Mouse (Mus musculus) forebrain, postnatal 0 days (tissue): ENCODE data around the gene Bdh1. TPM values are rescaled to one million over a fixed set of nuclear protein-coding genes. Genes with fewer than 3 reads are reported as not detected.
A peak's percentile ranks its signal among the peaks of the same experiment; 100 is the strongest.

Source experiments
- ATAC-seq: fragments of 200-750 bp; cut with Nextera tagmentation; 2 replicates; pipeline ENCODE4 v1.8.0; 2017; ENCODE audit warnings: mild to moderate bottlenecking, moderate library complexity
- DNase-seq: peaks from one replicate; pipeline ENCODE4 v3.0.0-alpha.2; 2015
- H3K27ac ChIP-seq: fragments of 300-500 bp; sonication (generic); 2 replicates; pipeline ENCODE4 v1.5.1; 2014; ENCODE audit warnings: low read depth, mild to moderate bottlenecking, antibody characterized with exemption, low read length, moderate library complexity, mixed read lengths
- H3K27me3 ChIP-seq: fragments of 300-500 bp; sonication (generic); 2 replicates; pipeline ENCODE4 v1.6.1; 2014; ENCODE audit warnings: mild to moderate bottlenecking, low read length, mixed read lengths; ENCODE audit not compliant: insufficient read depth
- H3K36me3 ChIP-seq: fragments of 300-500 bp; sonication (generic); 2 replicates; pipeline ENCODE4 v1.6.1; 2014; ENCODE audit warnings: mild to moderate bottlenecking, moderate library complexity; ENCODE audit not compliant: insufficient read depth
- H3K4me1 ChIP-seq: fragments of 300-500 bp; sonication (generic); 2 replicates; pipeline ENCODE4 v1.6.1; 2014; ENCODE audit warnings: antibody characterized with exemption; ENCODE audit not compliant: insufficient read depth
- H3K4me2 ChIP-seq: fragments of 300-500 bp; sonication (generic); 2 replicates; pipeline ENCODE4 v1.6.1; 2014; ENCODE audit warnings: low read depth, mild to moderate bottlenecking, moderate library complexity
- H3K4me3 ChIP-seq: fragments of 300-500 bp; sonication (generic); 2 replicates; pipeline ENCODE4 v1.5.1; 2014; ENCODE audit warnings: low read depth, low read length, mixed read lengths
- H3K9ac ChIP-seq: fragments of 300-500 bp; sonication (generic); 2 replicates; pipeline ENCODE4 v1.6.1; 2014; ENCODE audit warnings: mild to moderate bottlenecking
- H3K9me3 ChIP-seq: fragments of 300-500 bp; sonication (generic); 2 replicates; pipeline ENCODE4 v1.6.1; 2016; ENCODE audit warnings: low read length
- CTCF ChIP-seq: sonication (generic); IDR thresholded peaks from 2 replicates; pipeline ENCODE4 v1.5.1; 2016; ENCODE audit warnings: antibody characterized with exemption, control low read depth, low read depth
- WGBS: fragments of 180-500 bp; shearing (Covaris S2); extraction: QIAGEN DNeasy Blood & Tissue Kit; methylation state at CpG from one replicate; pipeline ENCODE4 v1.1.7; 2014; 5-methylcytosine and 5-hydroxymethylcytosine counted together
- polyA plus RNA-seq: library from polyadenylated mRNA; unstranded; fragments of >200 nt; fragmentation: Nextera tagmentation; extraction: Ambion mirVana; gene quantifications from 2 replicates; pipeline ENCODE4 v1.2.1, GENCODE M21; 2015
- total RNA-seq: library from RNA; depleted of rRNA; stranded (reverse); fragments of >200 nt; gene quantifications from 2 replicates; pipeline ENCODE4 v1.2.3, GENCODE M21; 2014

Gene Bdh1
- total and polyA plus RNA-seq, 2 experiments from 2014 or later = 96.1 to 137 TPM

DNA sequence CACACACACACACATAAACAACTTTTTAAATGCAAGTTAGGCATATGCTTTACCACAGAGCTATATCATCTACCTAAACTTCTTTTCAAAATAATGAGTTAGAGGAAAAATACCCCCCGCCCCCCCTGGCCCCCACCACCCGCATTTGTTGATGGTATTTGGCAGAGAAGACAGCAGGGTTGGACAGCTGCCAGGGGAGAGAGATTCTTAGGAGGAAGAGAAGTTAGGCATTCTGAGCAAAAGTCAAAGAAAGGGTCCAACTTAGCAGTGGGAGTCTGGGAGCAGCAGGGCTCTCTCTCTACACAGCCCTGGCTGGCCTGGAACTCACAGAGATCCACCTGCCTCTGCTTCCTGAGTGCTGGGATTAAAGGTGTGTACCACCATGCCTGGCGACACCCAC lies 3.4 kb upstream of the Bdh1 start:
- Histone ChIP-seq H3K9ac (no peak overlapping the region), H3K36me3 (no peaks in the 10 kb centered on the region), H3K4me2 (no peak overlapping the region), H3K4me1 (no peaks in the 10 kb centered on the region), H3K9me3 (no peaks in the 10 kb centered on the region), H3K4me3 (no peak overlapping the region), H3K27ac (no peak overlapping the region), H3K27me3 (no peaks in the 10 kb centered on the region)
- 63% methylated on average over 3 of the region's 3 CpGs for WGBS
- ATAC-seq = no peak
- no peak for TF ChIP-seq CTCF
- no peak for DNase-seq

DNA sequence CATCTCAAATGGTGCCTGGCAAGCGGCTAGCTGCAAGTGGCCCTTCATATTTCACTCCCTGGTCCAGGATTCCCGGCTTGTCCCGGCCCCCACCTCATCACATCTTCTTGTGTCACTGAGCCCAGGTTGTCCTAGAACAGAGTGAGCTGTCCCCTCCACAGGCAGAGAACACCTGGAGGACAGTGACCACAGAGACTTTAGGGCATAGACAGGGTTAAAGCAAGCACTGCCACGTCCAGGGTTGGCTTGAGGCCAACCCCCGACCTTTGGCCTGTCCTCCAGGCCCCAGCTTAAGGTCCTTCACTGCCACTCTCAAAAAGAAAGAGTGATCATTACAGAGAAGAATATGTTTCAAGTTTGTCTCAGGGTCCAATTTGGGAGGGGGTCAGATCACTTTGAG lies 2.6 kb upstream of the Bdh1 start:
- Histone ChIP-seq H3K4me2 (no peak overlapping the region), H3K36me3 (no peaks in the 10 kb centered on the region), H3K27ac (no peak overlapping the region), H3K9ac (no peak overlapping the region), H3K4me3 (no peak overlapping the region), H3K27me3 (no peaks in the 10 kb centered on the region), H3K4me1 (no peaks in the 10 kb centered on the region), H3K9me3 (no peaks in the 10 kb centered on the region)
- WGBS = 65% methylated on average over 5 of the region's 5 CpGs
- no peak for TF ChIP-seq CTCF
- no peak for DNase-seq
- ATAC-seq = no peak

DNA sequence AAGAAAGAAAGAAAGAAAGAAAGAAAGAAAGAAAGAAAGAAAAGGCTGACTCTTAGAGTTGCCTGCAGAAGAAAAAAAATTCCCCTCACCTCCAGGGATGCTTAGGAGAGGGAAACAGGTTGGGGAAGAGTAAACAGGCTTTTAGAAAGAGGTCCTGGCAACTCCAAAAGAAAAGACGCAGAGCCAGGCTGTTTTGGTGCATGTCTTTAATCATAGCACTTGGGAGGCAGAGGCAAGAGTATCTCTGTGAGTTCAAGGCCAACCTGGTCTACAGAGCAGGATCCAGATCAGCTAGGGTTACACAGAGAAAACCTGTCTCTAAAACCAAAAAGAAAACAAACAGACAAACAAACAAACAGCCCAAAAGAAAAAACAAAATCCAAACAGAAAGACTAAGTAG lies 642 bp downstream of the Bdh1 start:
- H3K27me3 ChIP-seq = no peaks in the 10 kb centered on the region
- DNase-seq (no peak), ATAC-seq (no peak)
- no peaks in the 10 kb centered on the region for H3K36me3 ChIP-seq
- H3K4me1 ChIP-seq = no peaks in the 10 kb centered on the region
- H3K4me2 ChIP-seq = no peak overlapping the region
- TF ChIP-seq CTCF = no peak
- no peak overlapping the region for H3K27ac ChIP-seq
- H3K9me3 ChIP-seq = no peaks in the 10 kb centered on the region
- no peak overlapping the region for H3K4me3 ChIP-seq
- 73% methylated on average over 1 of the region's 1 CpGs for WGBS
- no peak overlapping the region for H3K9ac ChIP-seq

DNA sequence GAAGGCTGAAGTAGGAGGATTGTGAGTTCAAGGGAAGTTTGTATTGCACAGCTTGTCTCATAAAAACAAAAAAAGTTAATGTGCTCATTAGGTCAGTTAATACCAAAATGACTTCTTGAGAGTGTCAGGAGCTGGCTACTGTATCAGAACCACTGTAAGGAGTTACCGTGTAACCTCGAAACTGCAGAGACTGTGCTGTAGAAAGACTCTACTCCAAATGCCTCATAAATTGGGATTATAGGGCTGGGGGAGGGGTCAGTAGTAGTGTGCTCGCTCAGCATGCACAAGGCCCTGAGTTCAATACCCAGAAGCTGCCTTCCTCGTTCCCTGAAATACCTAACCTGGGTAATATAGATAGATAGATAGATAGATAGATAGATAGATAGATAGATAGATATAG lies 1.3 kb downstream of the Bdh1 start:
- no peak overlapping the region for H3K4me3 ChIP-seq
- no peak overlapping the region for H3K9ac ChIP-seq
- no peaks in the 10 kb centered on the region for H3K9me3 ChIP-seq
- no peaks in the 10 kb centered on the region for H3K27me3 ChIP-seq
- TF ChIP-seq CTCF = no peak
- no peak overlapping the region for H3K27ac ChIP-seq
- no peak for ATAC-seq
- H3K4me2 ChIP-seq = no peak overlapping the region
- DNase-seq = no peak
- no peaks in the 10 kb centered on the region for H3K36me3 ChIP-seq
- WGBS = 86% methylated on average over 4 of the region's 4 CpGs
- no peaks in the 10 kb centered on the region; the same call in 1 of the 2 replicates for H3K4me1 ChIP-seq

DNA sequence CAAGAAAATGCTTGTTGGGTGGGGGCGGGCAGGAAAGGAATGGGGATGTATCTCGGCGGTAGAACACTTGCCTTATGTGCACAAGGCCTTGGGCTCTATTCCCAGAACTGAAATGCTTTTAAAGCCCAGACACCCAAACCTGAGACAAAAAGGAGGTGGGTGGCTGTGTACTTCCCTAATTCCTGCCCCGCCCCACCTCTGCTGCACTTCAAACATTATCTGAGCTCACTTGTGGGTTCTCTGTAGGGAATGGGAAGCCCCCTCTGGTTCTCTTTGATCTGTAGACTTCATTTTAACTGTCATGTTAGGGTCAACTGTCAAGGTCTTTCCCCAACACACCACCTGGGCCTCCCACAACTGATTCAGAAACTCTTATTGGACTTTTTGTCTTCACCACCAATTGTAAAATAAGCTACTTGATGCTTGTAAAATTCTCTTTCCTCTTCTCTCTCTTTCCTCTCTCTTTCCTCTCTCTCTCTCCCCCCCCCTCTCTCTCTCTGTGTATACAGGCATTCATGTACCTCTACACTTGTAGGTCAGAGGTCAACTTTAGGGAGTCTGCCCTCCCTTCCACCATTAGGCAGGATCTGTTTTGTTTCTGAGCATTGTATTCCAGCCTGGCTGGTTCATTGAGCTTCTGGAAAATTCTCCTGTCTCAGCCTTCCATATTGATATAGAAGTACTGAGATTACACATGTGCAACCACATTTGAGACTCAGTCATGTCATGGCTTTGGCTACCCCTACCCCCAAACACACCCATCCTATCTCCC lies 2.5 kb downstream of the Bdh1 start:
- WGBS = 93% methylated on average over 4 of the region's 4 CpGs

DNA sequence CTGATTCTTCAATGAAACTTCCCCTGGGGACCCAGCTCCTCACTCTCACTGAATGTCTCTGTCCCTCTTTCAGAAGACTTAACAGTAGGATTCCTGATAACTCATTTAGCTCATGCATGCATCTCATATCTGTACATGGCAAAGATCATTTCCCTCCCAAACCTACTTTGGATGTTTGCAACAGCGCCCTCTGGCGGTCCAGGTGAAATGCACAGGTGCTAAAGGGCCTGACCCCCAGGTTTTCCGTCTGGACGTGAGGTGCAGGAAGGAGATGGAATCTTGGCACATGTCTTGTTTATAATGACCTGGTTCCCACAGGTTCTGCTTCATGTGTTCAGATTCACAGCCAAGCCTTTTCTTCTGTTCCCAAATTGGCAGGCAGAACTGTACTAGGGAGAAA lies 3.4 kb downstream of the Bdh1 start:
- peak; percentile 87 for TF ChIP-seq CTCF
- H3K27me3 ChIP-seq = no peaks in the 10 kb centered on the region
- no peak overlapping the region for H3K4me2 ChIP-seq
- peaks cover 2% of the 10 kb centered on the region; the same call in 1 of the 2 replicates for H3K4me1 ChIP-seq
- DNase-seq = peak; percentile 57
- no peak overlapping the region for H3K27ac ChIP-seq
- WGBS = 3% methylated on average over 4 of the region's 4 CpGs
- no peak overlapping the region for H3K4me3 ChIP-seq
- H3K36me3 ChIP-seq = no peaks in the 10 kb centered on the region
- no peaks in the 10 kb centered on the region for H3K9me3 ChIP-seq
- no peak overlapping the region for H3K9ac ChIP-seq
- no peak for ATAC-seq

More for the DNA sequence above, 2.5 kb downstream of the Bdh1 start:
- ATAC-seq (no peak), DNase-seq (no peak)
- Histone ChIP-seq H3K9ac (no peak overlapping the region), H3K4me1 (no peaks in the 10 kb centered on the region; the same call in 1 of the 2 replicates), H3K27me3 (no peaks in the 10 kb centered on the region), H3K9me3 (no peaks in the 10 kb centered on the region), H3K4me3 (no peak overlapping the region), H3K27ac (no peak overlapping the region), H3K36me3 (no peaks in the 10 kb centered on the region), H3K4me2 (no peak overlapping the region)
- TF ChIP-seq CTCF = no peak

DNA sequence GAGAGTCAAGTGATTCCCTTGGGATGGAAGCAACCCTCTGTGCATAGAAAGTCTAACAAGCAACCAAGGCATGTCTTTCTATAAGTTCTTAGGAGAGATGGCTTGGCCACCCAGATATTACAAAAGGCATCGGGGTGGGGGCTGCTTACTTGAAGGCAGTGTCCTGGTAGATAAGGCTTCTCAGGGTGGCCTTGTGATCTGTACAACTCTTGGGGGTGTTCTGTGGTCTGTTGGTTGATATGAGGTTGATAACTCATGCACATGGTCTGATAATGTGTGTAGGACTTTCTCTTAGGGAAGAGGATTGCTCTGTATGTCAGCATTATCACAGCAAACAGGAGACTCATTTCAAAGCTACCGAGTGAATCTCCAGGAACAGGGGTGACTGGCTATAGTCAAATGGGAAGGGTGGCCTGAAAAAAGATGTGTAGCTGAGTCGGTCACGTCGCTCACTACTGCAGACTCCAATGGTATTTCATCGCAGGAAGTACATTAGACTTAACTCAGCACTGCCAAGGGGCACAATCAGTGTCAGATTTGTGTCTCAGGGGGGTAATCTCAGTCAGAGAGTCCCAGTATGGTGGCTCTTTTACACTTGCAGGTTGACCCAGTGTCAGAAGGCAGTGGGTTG lies 4.5 kb downstream of the Bdh1 start:
- no peak overlapping the region for H3K4me2 ChIP-seq
- H3K4me1 ChIP-seq = peaks cover 6% of the 10 kb centered on the region; the same call in 1 of the 2 replicates
- no peak for ATAC-seq
- no peaks in the 10 kb centered on the region for H3K36me3 ChIP-seq
- TF ChIP-seq CTCF = no peak
- H3K9ac ChIP-seq = no peak overlapping the region
- DNase-seq = no peak
- no peak overlapping the region for H3K27ac ChIP-seq
- H3K4me3 ChIP-seq = no peak overlapping the region
- H3K27me3 ChIP-seq = no peaks in the 10 kb centered on the region
- 90% methylated on average over 6 of the region's 6 CpGs for WGBS
- no peaks in the 10 kb centered on the region for H3K9me3 ChIP-seq
